Mouse (Mus musculus) liver, embryonic 14.5 days (tissue): ENCODE measurements around the gene Fam198a.

ENCODE experiments used
- CTCF ChIP-seq: IDR thresholded peaks from 2 replicates; pipeline ENCODE4 v1.5.1; 2016; ENCODE audit warnings: antibody characterized with exemption, low read depth, control low read depth
- EP300 ChIP-seq: IDR thresholded peaks from 2 replicates; pipeline ENCODE4 v1.6.1; 2016; ENCODE audit warnings: antibody characterized with exemption, low read depth

DNA sequence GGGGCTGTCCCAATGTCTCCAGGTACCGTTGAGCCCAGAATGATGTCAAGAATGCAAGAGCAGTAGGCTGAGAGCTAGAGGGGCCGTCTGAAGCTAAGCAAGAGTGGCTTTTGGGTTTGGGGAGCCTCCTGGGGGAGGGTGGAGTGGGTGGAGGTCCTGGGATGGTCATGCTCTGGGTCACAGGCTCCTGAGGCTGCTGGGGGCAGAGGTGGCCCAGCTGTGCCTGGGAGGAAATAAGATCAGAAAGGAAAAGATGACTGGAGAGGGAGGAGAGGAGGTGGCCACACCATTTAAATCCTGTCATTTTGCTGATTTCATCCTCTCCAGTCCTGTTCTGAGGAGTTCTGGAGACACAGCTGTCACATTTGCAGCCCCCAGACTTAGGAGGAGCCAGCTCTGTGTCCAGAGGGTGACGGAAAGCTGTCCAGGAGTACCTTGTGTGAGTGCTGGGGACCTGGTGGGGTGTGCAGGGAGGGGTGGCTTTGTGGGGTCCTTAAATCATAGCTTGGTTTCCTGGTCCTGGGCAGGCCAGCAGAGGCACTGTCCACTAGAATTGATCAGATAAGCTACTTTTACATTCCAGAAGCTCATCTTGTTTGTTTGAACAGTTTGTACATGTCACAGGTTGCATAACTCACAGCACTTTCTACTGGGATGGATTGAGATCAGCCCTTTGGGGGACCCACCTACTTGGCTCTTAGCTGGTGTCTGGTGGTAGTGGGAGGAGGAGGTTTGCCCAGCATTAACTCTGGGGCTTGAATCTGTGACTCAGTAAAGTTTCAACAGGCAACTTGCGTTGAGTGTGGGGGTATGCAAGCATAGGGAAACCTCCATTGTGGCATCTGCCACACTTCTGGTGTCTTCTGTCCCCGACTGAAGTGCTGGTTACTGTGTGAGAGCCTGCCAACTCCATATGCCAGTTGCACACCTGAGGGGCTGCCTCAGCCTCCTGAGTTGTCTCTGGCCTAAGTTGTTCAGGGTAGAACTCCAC is 48.8 kb upstream of the Fam198a start:
- TF ChIP-seq CTCF (no peak), EP300 (no peak)
